Mouse (Mus musculus): ENCODE measurements around the gene Scd2.
"Not testable (repeated sequence)": the region's sequence is repeated elsewhere in the genome, so short reads cannot be mapped to it uniquely, and the experiment has no call there.

The Scd2 gene

GRCm38 (mm10) chr19:44292941-44293768 is at the start of gene Scd2:
Scd2 (plus strand) TSS chr19:44293674.
- peak; percentile 27 to 40 for DNase-seq (ENCODE audit: low read depth in 2 of 2, low spot score in 2 of 2)

DNA sequence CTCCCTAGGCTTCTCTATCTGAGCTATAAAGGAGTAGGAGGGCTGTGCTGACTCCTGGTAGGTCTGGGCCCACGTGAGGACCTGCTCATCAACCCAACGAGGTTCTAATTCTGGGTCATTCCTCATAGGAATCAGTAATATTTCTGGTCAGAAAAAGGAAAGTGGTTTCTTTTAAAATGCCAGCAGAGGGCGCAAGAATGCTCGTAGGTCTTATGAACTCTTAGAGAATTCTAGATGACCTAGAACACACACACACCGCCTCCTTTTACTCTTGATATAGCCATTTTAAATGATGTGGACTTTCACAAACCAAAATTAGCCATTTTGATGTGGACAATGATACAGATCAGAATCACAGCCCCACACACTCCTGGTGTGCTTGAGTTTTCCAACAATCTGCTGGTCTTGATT is 47.7 kb upstream of the Scd2 start:
- DNase-seq (ENCODE audit: low read depth in 2 of 2, low spot score in 2 of 2), result peak in 1 of 2 experiments; percentile 46

DNA sequence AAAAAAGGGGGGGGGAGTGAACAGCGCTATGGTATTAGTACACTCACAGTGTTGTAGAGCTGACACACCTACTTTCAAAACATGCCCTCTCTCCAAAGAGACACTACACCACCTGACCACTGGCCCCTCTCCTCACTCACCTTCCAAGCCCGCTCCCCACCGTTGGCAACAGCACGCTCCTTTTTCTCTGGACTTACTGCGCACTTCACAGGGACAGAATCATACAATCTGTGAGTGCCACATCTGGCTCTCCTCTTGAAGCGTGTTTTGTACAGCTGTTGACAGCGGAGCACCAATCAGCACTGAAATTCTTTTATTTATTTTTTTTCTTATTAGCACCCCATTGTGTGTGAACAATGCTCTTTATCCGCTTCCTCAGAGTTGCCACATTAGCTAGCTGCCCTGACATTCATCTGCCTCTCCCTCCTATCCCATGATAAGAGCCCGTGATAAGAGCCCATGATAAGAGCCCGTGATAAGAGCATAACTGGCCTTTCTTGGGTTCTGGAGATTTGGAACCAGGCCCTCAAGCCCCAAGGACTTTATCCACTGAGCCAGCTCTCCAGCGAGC is 47.0 kb upstream of the Scd2 start:
- DNase-seq (ENCODE audit: low read depth in 2 of 2, low spot score in 2 of 2), result no peak

DNA sequence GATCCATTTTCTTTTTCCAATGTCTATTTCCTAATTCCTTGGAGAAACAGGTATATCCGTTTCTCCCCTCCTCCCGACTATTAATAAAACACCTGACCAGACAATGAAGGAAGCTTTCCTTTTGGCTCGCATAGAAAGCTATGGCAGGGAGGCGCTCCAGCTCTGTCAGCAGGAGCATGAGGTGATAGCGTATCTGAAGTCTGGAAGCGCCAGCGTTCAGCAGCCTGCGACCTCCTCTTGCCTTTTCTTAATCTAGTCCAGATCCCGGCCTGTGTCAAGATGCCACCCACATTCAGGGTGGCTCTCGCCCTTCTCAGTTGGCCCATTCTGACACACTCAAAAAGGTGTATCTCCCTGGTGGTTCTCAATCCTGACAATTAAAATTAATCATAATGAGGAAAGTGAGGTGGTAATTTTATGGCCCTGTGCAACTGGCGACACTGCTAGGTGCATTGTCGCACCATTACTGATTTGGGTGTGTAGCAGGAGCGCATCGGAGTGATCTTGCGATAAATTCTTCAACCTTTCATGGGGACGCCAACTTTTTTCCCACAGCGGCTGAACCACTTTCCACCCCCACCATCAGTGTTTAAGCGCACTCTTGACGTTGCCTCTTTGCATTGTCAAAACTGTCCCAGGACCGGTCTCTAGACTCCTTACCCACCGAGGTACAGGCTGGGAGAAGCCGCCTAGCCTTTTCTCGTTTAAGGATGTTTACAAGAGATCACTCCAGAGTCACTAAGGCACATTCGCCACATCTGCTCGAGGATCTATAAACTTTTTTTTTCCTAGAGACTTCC is 46.0 kb upstream of the Scd2 start:
- DNase-seq (ENCODE audit: low read depth in 2 of 2, low spot score in 2 of 2), result no peak

- DNase-seq (ENCODE audit: low read depth in 2 of 2, low spot score in 2 of 2), result peak; percentile 93
These were observed 45.2 kb upstream of the Scd2 start for GRCm38 (mm10) chr19:44248081-44248853.

GRCm38 (mm10) chr19:44248854-44249351 is 44.6 kb upstream of the Scd2 start:
- DNase-seq (ENCODE audit: low read depth in 2 of 2, low spot score in 2 of 2), result no peak

DNA sequence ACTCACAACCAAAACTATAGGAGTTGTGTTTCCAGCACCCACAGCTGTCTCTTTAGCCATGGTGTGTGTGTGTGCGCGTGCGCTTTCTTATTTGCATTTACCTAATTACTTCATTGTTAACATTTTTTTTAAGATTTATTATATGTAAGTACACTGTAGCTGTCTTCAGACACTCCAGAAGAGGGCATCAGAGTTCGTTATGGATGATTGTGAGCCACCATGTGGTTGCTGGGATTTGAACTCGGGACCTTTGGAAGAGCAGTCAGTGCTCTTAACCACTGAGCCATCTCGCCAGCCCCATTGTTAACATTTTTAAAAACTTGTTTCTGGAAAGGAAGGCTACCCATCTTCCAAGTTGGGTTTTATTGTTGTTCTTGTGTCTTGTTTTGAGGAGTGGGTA is 42.3 kb upstream of the Scd2 start:
- DNase-seq (ENCODE audit: low read depth in 2 of 2, low spot score in 2 of 2), result not testable (repeated sequence)

- peak in 1 of 2 experiments; percentile 15 for DNase-seq (ENCODE audit: low read depth in 2 of 2, low spot score in 2 of 2)
These were observed 41.4 kb upstream of the Scd2 start for GRCm38 (mm10) chr19:44251936-44252558.

- DNase-seq (ENCODE audit: low read depth in 2 of 2, low spot score in 2 of 2), result not testable (repeated sequence)
These were observed 39.4 kb upstream of the Scd2 start for GRCm38 (mm10) chr19:44254106-44254505.

DNA sequence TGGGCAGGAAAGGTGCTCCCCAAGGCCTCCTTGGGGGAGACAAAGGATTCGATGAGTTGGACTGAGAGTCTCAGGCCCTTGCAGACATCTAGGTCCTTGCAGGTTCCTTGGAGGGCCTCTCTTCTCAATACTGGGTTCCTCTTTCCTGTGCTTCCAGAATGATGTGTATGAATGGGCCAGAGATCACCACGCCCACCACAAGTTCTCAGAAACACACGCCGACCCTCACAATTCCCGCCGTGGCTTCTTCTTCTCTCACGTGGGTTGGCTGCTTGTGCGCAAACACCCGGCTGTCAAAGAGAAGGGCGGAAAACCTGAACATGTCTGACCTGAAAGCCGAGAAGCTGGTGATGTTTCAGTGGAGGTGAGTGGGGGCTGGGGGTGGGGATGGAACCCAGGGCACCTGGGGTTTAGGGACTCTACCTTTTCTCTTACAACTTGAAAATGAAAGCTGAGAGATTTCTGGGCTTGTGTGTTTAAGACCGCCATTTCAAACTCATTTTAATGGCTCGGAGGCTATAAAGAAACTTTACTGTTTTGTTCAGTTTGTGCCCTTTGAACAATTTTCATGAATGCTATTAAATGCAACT is 36.0 kb upstream of the Scd2 start:
- no peak for DNase-seq (ENCODE audit: low read depth in 2 of 2, low spot score in 2 of 2)

DNA sequence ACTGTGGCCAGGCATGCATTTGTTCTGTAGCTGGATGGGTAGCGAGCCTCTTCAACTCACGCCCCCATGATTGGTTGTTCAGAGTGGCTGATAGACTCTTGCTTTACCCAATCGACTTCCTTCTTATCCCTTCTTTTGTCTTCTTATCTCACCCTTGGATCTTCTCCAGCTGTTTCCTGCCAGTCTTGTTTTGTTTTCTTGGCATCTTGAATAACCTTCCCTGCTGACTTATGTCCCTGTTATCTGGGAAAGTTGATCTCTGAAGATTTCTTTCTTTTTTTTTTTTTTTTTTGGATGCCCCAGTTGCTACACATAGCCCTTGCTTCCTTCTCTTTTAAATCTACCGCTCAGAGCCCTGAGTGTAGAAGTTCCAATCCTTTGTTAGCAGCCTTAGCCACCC is 34.0 kb upstream of the Scd2 start:
- no peak for DNase-seq (ENCODE audit: low read depth in 2 of 2, low spot score in 2 of 2)

DNA sequence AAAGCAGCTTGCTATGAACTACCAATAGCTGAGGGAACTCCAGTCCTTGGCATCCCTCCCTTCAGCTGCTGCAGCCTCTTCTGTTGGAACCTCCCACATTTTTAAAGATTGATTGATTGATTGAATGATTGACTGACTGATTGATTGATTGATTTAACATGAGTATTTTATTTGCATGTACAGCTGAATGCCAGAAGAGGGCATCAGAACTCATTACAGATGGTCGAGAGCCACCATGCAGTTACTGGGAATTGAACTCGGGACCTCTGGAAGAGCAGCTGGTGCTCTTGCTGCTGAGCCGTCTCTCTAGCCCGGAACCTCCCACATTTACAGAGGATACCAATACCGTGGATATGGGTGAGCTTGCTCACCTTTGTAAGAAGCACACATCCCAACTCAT is 33.0 kb upstream of the Scd2 start:
- no peak for DNase-seq (ENCODE audit: low read depth in 2 of 2, low spot score in 2 of 2)

- DNase-seq (ENCODE audit: low read depth in 2 of 2, low spot score in 2 of 2), result no peak
These were observed 31.7 kb upstream of the Scd2 start for GRCm38 (mm10) chr19:44261774-44262173.

GRCm38 (mm10) chr19:44263581-44263980 is 29.9 kb upstream of the Scd2 start:
- DNase-seq (ENCODE audit: low read depth in 2 of 2, low spot score in 2 of 2), result no peak

DNA sequence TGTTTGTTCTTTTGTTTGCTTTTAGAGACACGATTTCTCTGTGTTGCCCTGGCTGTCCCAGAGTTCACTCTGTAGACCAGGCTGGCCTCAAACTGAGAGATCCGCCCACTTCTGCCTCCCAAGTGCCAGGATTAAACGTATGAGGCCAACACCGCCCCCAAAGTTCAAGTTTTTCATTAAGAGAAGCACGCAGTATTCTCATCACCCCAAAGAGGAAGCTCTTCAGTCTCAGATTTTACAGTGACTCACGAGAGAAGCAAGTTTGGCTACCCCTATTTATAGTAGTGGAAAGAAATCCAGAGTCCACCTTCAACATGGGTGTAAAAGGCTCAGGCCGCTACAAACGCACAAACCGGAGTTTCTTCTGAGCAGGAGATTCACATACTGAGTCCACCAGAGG is 29.2 kb upstream of the Scd2 start:
- DNase-seq (ENCODE audit: low read depth in 2 of 2, low spot score in 2 of 2), result no peak

GRCm38 (mm10) chr19:44265300-44265699 is 28.2 kb upstream of the Scd2 start:
- no peak for DNase-seq (ENCODE audit: low read depth in 2 of 2, low spot score in 2 of 2)

GRCm38 (mm10) chr19:44265911-44266337 is 27.6 kb upstream of the Scd2 start:
- no peak for DNase-seq (ENCODE audit: low read depth in 2 of 2, low spot score in 2 of 2)

- DNase-seq (ENCODE audit: low read depth in 2 of 2, low spot score in 2 of 2), result no peak
These were observed 27.0 kb upstream of the Scd2 start for GRCm38 (mm10) chr19:44266458-44266823.

GRCm38 (mm10) chr19:44266824-44267498 is 26.5 kb upstream of the Scd2 start:
- peak; percentile 60 to 62 for DNase-seq (ENCODE audit: low read depth in 2 of 2, low spot score in 2 of 2)

All from CD8-positive naive resting alpha-beta T cell, adult 2 months (primary cell).